Mouse (Mus musculus): ENCODE data around the gene Surf4. TPM values are rescaled to one million over a fixed set of nuclear protein-coding genes. Genes with fewer than 3 reads are reported as not detected.
A peak's percentile ranks its signal among the peaks of the same experiment; 100 is the strongest.

The Surf4 gene
- 100 to 1,000 TPM; 103 TPM for total RNA-seq (2021)

GRCm38 (mm10) chr2:26933304-26934055, at the start of gene Surf4, which contains the start of gene Stkld1:
Surf4 (minus strand) TSS chr2:26933928.
Stkld1 (plus strand) TSS chr2:26934047.
- intact Hi-C loops (cut with DNase I) = loop anchor here (2.0 to 5.0 kb wide), 3 partner anchors 23 to 74 kb away; partner anchors contain the start of genes Cacfd1, Med22 and Rpl7a
- DNase-seq = peak; percentile 93 to 94

GRCm38 (mm10) chr2:26980361-26980760, 46.6 kb upstream of the Surf4 start:
- intact Hi-C loops (cut with DNase I) = no loop called here
- DNase-seq = no peak

- no peak for DNase-seq
- intact Hi-C loops (cut with DNase I) = no loop called here
Measured at GRCm38 (mm10) chr2:26973960-26974359, 40.2 kb upstream of the Surf4 start.

DNA sequence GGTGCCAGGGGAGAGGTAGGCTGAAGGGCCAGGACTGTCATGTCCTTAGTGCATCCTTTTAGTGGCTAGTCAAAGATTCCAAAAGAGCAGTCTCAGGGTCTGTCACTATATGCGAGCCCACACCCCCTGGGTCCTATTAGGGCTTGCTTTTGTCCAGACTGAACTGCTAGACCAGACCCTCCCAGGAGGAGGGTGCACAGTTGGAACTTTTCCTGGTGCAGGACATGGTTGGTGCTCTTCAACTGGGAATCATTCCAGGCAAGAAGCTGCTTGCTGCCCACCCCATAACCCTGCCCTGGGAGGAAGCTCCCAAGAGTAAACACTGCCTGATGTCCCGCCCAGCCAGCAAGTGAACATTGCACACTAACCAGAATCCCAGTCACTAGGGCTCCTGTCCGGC, 39.4 kb upstream of the Surf4 start, which contains the start of gene Adamts13:
Gene Adamts13 (plus strand): TSS at position 301 of the 400 bp plus-strand sequence.
- intact Hi-C loops (cut with DNase I) = no loop called here
- no peak for DNase-seq

GRCm38 (mm10) chr2:26967262-26967661, 33.5 kb upstream of the Surf4 start:
- no peak for DNase-seq
- intact Hi-C loops (cut with DNase I) = no loop called here

GRCm38 (mm10) chr2:26964724-26965370, 31.1 kb upstream of the Surf4 start:
- DNase-seq = no peak
- intact Hi-C loops (cut with DNase I) = no loop called here

DNA sequence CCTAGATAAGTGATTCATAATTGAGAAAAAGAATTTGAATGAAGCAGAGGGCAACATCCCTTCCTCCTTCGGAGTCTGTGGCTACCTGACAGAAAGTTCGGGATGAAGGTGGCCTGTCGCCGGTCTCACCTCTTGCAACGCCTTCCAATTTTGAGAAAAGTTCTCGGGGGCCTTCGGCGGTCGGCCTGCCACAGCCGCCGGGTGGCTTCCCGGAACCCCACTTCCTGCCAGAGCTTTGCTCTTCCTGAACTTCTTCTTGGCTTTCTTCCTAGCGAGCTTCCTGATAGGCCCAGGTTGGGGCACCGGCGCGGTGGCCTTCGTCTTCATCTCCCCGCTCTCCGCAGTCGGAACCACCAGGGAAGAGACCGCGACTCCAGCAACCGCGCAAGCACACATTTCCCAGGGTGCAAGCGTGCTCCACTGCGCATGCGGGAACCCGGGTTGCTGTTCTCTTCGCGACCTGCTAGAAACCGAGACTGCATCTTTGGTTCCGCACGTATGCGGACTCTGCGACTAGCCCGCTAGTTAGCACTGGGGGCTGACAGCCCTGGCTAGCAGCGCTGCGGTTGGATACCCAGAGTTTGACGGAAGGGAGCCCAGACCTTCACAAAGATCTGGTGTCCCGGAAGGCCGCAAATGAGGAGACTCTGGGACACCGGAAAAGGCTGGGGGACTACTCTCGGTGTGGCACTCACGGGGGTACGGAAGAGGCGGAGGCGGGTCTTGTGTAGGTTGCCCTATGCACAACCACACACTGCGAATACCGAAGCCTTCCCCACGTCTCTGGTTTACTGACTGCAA, 30.4 kb upstream of the Surf4 start, which contains the start of gene Rexo4:
Gene Rexo4 (minus strand): TSS at position 464 of the 801 bp plus-strand sequence.
- intact Hi-C loops (cut with DNase I) = loop anchor here (2.0 kb wide), 1 partner anchor 31 kb away; the partner anchor contains the start of gene Surf4
- peak; percentile 95 to 96 for DNase-seq

DNA sequence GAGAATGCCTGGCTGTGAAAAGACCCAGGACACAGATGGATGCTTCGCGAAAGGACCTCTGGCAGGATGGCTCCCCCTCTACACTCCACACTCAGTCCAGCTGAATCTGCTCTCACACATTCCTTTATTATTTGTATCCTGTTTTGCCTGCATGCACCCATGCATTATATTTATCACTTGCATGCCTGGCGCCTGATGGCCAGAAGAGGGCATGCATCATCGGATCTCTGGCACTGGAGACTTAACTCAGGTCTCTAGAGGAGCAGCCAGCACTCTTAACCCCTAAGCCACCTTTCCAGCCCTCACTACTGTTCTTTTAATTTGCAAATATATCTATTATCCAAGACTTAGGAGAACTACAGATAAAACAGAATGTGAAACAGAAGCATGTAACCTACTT, 27.0 kb upstream of the Surf4 start:
- no peak for DNase-seq
- intact Hi-C loops (cut with DNase I) = no loop called here

DNA sequence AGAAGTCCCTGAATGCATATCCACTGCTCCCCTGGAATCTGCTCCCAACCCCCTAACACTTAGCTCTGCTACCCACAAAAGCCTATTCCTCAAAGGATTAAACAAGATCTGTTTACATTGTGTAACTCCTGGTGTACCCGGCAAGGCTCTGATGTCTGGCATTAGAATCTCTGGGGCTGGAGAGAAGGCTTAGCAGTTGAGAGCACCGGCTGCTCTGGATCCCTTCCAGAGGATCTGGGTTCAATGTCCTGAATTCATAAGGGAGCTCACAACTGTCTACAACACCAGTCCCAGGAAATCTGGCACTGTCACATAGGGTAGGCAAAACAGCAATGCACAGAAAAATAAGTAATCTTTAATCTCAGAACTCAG, 23.7 kb upstream of the Surf4 start:
- DNase-seq = no peak
- intact Hi-C loops (cut with DNase I) = no loop called here

DNA sequence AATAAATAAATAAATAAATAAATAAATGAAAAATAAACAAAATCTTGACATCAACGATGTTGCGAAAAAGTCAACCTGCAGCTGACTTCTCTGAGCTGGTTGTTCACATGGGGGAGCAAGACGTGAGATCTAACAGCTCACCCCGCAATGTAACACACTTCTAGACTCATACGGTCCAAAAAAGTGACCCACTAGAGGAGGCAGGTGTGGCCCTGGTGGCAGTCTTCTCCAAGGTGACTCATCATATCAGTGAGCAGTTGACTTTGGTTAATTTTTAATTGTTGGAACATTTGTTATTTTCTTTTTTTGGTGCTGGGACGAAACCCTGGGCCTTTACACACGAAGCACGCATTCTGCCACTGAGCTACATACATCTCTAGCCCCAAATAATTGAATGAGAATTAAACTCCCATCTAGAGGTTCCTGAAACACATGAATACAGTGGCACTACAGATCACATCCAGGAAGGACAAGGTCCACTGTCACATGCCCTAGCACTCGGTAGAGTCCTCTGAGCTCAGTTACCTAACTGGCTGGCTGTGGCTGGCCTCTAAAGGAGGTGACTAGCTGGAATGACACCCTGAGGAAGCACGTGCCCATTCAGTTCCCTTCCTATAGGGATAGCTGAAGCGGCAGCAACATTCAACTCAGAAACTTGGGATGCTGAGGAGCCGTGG, 23.2 kb upstream of the Surf4 start:
- intact Hi-C loops (cut with DNase I) = no loop called here
- DNase-seq = no peak

DNA sequence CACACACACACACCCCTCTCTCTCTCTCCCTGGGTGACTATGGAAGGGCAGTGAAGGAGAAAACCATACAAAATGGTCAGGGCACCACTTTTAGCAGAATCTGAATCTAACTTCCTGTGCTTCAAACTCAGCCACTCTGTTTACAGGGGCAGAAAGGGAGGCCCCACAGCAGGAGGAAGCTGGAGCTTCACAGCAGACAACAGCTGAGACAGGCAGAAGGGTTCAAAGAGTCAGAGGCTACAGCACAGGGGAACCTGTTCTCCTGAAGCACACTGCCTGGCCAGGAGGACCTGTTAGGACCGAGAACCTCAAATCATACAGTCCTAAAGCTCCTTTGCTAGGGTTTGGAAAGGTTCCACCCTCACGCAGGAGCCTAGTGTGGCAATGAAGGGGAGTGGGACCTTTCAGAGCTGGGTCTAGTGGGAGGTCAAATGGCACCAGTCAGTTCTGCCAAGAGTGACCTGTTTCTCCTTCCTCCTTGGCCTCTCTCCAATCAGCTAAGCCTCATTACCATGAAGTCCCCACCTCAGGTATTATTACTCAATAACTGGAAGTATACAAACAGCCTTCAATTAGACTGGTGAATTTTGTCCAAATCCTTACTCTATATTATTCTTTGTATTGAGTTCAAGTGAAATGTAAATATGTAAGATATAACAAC, 21.1 kb upstream of the Surf4 start:
- intact Hi-C loops (cut with DNase I) = no loop called here
- DNase-seq = no peak

DNA sequence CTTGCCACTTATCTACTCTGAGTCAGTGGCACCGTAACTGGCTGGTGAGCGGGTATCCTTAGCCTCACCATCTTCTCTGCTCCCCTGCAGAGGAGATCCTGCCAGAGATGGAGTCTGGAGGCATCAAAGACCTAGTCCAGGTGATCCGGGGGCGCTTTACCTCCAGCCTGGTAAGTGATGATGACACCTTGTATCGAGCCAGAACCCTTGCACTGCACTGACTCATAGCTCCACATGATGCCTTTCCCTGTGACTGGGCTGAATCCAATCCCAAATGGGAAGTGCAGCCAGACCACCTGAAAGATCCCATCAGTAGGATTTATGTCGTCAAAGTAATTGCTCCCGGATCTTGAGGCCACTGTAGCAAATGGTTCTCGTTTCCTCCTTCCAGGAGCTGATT, 19.1 kb upstream of the Surf4 start:
- no peak for DNase-seq
- intact Hi-C loops (cut with DNase I) = no loop called here

- intact Hi-C loops (cut with DNase I) = no loop called here
- DNase-seq = no peak
Measured at GRCm38 (mm10) chr2:26952193-26952592, 18.5 kb upstream of the Surf4 start.

- DNase-seq = no peak
- intact Hi-C loops (cut with DNase I) = no loop called here
Measured at GRCm38 (mm10) chr2:26951346-26951905, 17.7 kb upstream of the Surf4 start.

- no peak for DNase-seq
- intact Hi-C loops (cut with DNase I) = no loop called here
Measured at GRCm38 (mm10) chr2:26950411-26950810, 16.7 kb upstream of the Surf4 start.

GRCm38 (mm10) chr2:26943253-26943652, 9.5 kb upstream of the Surf4 start:
- DNase-seq = no peak
- intact Hi-C loops (cut with DNase I) = no loop called here

DNA sequence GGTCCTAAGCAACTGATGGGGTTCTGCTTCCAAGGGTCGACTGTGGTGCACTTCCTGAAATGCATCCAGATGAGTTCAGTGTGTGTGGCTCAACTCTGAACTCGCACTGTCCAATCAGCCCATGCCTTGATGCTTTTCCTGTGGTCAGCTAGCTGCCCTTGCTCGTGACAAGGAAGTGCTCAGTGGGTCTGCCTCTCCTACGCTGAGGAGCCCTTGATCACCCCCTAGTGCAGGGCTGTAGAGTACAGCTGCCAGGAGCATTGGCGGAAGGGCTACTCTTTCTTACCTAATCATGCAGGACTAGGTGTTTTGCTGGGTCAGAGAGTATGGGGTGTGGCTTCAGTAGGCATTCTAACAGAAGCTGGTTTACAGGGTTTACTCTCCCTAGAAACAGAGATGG, 7.8 kb upstream of the Surf4 start:
- DNase-seq = no peak

GRCm38 (mm10) chr2:26936425-26936824, 2.7 kb upstream of the Surf4 start:
- intact Hi-C loops (cut with DNase I) = no loop called here
- DNase-seq = no peak

More for the DNA sequence above, 7.8 kb upstream of the Surf4 start:
- intact Hi-C loops (cut with DNase I) = no loop called here

GRCm38 (mm10) chr2:26935286-26935685, 1.6 kb upstream of the Surf4 start:
- no peak for DNase-seq
- intact Hi-C loops (cut with DNase I) = no loop called here
